Mouse (Mus musculus) adrenal gland, postnatal 25 days (tissue): ENCODE results near the gene Rgl1. TPM values are rescaled to one million over a fixed set of nuclear protein-coding genes. Genes with fewer than 3 reads are reported as not detected.
A peak's percentile ranks its signal among the peaks of the same experiment; 100 is the strongest.
"Not testable (repeated sequence)": the region's sequence is repeated elsewhere in the genome, so short reads cannot be mapped to it uniquely, and the experiment has no call there.

Source experiments
- DNase-seq: peaks from one replicate; pipeline ENCODE4 v3.0.0; 2021; ENCODE audit warnings: mixed read lengths
- total RNA-seq: library from RNA; stranded (reverse); gene quantifications from 2 replicates; pipeline ENCODE4 v1.2.3, GENCODE M21; 2021

Gene Rgl1
- total RNA-seq, 1 experiment from 2014 or later = 31.1 TPM

- no peak for DNase-seq
Observed at GRCm38 (mm10) chr1:152656601-152657000, 109.5 kb downstream of the Rgl1 start.

GRCm38 (mm10) chr1:152654851-152655250 lies 111.3 kb downstream of the Rgl1 start:
- no peak for DNase-seq

GRCm38 (mm10) chr1:152651495-152651874 lies 114.7 kb downstream of the Rgl1 start:
- DNase-seq = no peak

GRCm38 (mm10) chr1:152650856-152651494 lies 115.2 kb downstream of the Rgl1 start:
- no peak for DNase-seq

- no peak for DNase-seq
Observed at GRCm38 (mm10) chr1:152648052-152648451, 118.1 kb downstream of the Rgl1 start.

GRCm38 (mm10) chr1:152642207-152642606 lies 123.9 kb downstream of the Rgl1 start:
- not testable (repeated sequence) for DNase-seq

GRCm38 (mm10) chr1:152640195-152640981 lies 125.8 kb downstream of the Rgl1 start:
- DNase-seq = peak; percentile 59

- no peak for DNase-seq
Observed at GRCm38 (mm10) chr1:152639344-152639743, 126.8 kb downstream of the Rgl1 start.

- DNase-seq = no peak
Observed at GRCm38 (mm10) chr1:152634638-152635037, 131.5 kb downstream of the Rgl1 start.

GRCm38 (mm10) chr1:152629780-152630179 lies 136.4 kb downstream of the Rgl1 start:
- DNase-seq = no peak

GRCm38 (mm10) chr1:152625651-152626050 lies 140.5 kb downstream of the Rgl1 start:
- DNase-seq = no peak

GRCm38 (mm10) chr1:152624644-152625454 lies 141.3 kb downstream of the Rgl1 start:
- DNase-seq = peak; percentile 80

GRCm38 (mm10) chr1:152623375-152624270 lies 142.5 kb downstream of the Rgl1 start:
- peak; percentile 19 for DNase-seq

- peak; percentile 18 for DNase-seq
Observed at GRCm38 (mm10) chr1:152622765-152623211, 143.4 kb downstream of the Rgl1 start.

GRCm38 (mm10) chr1:152621624-152622023 lies 144.5 kb downstream of the Rgl1 start:
- DNase-seq = no peak

GRCm38 (mm10) chr1:152619396-152619795 lies 146.8 kb downstream of the Rgl1 start:
- DNase-seq = no peak

GRCm38 (mm10) chr1:152618896-152619295 lies 147.3 kb downstream of the Rgl1 start:
- DNase-seq = no peak

- no peak for DNase-seq
Observed at GRCm38 (mm10) chr1:152618381-152618780, 147.8 kb downstream of the Rgl1 start.

GRCm38 (mm10) chr1:152617745-152618342 lies 148.3 kb downstream of the Rgl1 start:
- DNase-seq = no peak

- DNase-seq = no peak
Observed at GRCm38 (mm10) chr1:152616777-152617057, 149.4 kb downstream of the Rgl1 start.

GRCm38 (mm10) chr1:152615987-152616776 lies 150.0 kb downstream of the Rgl1 start:
- DNase-seq = no peak
